Mouse (Mus musculus): ENCODE measurements around the gene Fbxw14. TPM values are rescaled to one million over a fixed set of nuclear protein-coding genes. Genes with fewer than 3 reads are reported as not detected.
"Not testable (repeated sequence)": the region's sequence is repeated elsewhere in the genome, so short reads cannot be mapped to it uniquely, and the experiment has no call there.

Fbxw14 gene
- not detected in 2 replicates for polyA plus RNA-seq (2015; fragmentation: Nextera tagmentation; extraction: Ambion mirVana)

DNA sequence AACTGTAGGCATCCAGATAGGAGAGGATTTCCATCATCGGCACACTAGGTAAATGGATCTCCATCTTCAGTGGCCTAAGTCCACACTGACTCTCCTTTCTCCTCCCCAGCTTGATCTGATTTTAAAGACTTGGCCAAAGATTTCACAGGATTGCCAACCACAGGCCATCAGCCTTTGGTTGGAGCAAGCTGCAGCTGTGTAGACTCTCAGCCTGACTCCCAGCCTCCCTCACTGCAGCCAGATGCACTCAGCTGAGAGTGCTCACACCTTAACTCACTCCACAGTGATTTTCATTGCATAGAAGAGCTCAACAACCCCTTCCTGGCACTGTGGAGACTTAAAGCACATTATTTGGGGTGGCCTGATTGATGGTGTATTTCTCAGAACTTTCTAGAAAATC lies at the start of gene Fbxw14:
TSS of gene Fbxw14 (minus strand) at position 101 of the 400 bp plus-strand sequence.
- not testable (repeated sequence) for H3K27me3 ChIP-seq (ENCODE audit: insufficient read depth, low read length); DNase-seq; H3K4me2 ChIP-seq (ENCODE audit: low read depth, low read length); H3K9ac ChIP-seq (replicated peaks); H3K36me3 ChIP-seq (replicated peaks; ENCODE audit: insufficient read depth, low read length); H3K4me1 ChIP-seq (ENCODE audit: insufficient read depth); H3K9me3 ChIP-seq (ENCODE audit: low read length); ATAC-seq; H3K27ac ChIP-seq (ENCODE audit: low read depth); H3K4me3 ChIP-seq (ENCODE audit: low read depth, low read length)
- WGBS (ENCODE audit: insufficient replicate concordance), result no CpG with 5 or more reads among the region's 1 CpGs

DNA sequence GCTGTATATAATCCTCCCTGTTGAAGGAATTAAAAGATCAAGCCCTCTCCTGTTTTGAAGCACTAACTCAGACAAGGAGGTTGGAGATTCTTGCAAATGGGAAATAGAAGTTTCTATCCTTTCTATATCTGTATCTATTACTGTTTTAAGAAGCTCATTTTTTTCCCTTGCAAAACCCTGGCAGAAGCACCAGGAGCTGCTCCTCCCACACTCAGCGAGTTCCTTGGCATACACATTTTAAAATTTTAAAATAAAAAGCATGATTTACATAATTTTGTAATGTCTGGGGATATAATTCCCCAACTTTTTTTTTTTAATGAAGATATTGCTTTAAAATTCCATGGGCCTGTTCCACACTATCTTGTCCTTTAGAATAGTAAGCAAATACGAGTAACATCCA lies 24.4 kb downstream of the Fbxw14 start:
- Histone ChIP-seq H3K27ac (ENCODE audit: low read depth) (no peak overlapping the region), H3K4me3 (ENCODE audit: low read depth, low read length) (no peak overlapping the region), H3K27me3 (ENCODE audit: insufficient read depth, low read length) (no peaks in the 10 kb centered on the region), H3K4me1 (ENCODE audit: insufficient read depth) (no peaks in the 10 kb centered on the region), H3K4me2 (ENCODE audit: low read depth, low read length) (no peak overlapping the region), H3K36me3 (replicated peaks; ENCODE audit: insufficient read depth, low read length) (no peaks in the 10 kb centered on the region), H3K9me3 (ENCODE audit: low read length) (peaks cover 4% of the 10 kb centered on the region), H3K9ac (replicated peaks) (no peak overlapping the region)
- ATAC-seq, result no peak
- DNase-seq, result no peak
- 58% methylated on average over 2 of the region's 2 CpGs for WGBS (ENCODE audit: insufficient replicate concordance)
- TF ChIP-seq CTCF (IDR thresholded peaks at IDR 0.05; ENCODE audit: low read depth) (no peak), EP300 (IDR thresholded peaks at IDR 0.05; ENCODE audit: low read depth) (no peak)

DNA sequence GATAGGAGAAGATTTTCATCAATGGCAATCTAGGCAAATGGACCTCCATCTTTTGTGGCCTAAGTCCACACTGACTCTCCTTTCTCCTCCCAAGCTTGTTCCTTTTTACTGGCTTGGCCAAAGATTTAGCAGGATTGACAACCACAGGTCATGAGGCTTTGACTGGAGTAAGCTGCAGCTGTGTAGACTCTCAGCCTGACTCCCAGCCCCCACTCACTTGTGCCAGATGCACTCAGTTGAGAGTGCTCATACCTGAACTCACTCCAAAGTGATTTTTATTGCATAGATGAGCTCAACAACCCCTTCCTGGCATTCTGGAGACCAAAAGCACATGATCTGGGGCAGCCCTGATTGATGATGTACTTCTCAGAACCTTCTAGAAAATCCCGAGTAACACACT lies 52.8 kb downstream of the Fbxw14 start, which contains the start of gene Fbxw20:
TSS of gene Fbxw20 (minus strand) at position 101 of the 400 bp plus-strand sequence.
- H3K4me3 ChIP-seq (ENCODE audit: low read depth, low read length), result no peak within 1 kb of the TSS
- no peak within 1 kb of the TSS for H3K9ac ChIP-seq (replicated peaks)
- ATAC-seq (no peak), DNase-seq (no peak)
- no peaks in the 10 kb centered on the region for H3K36me3 ChIP-seq (replicated peaks; ENCODE audit: insufficient read depth, low read length)
- H3K4me2 ChIP-seq (ENCODE audit: low read depth, low read length), result no peak within 1 kb of the TSS
- H3K9me3 ChIP-seq (ENCODE audit: low read length), result no peaks in the 10 kb centered on the region
- 82% methylated on average over 1 of the region's 1 CpGs for WGBS (ENCODE audit: insufficient replicate concordance)
- H3K27ac ChIP-seq (ENCODE audit: low read depth), result no peak within 1 kb of the TSS
- no peak for TF ChIP-seq CTCF (IDR thresholded peaks at IDR 0.05; ENCODE audit: low read depth)
- TF ChIP-seq EP300 (IDR thresholded peaks at IDR 0.05; ENCODE audit: low read depth), result no peak
- H3K27me3 ChIP-seq (ENCODE audit: insufficient read depth, low read length), result no peaks in the 10 kb centered on the region
- H3K4me1 ChIP-seq (ENCODE audit: insufficient read depth), result no peaks in the 10 kb centered on the region

Other genes with a start within 250 kb of the Fbxw14 start
- 34.1 and 35.0 TPM in 2 replicates for gene Shisa5, start 249.1 kb downstream of the Fbxw14 start, polyA plus RNA-seq (2015; fragmentation: Nextera tagmentation; extraction: Ambion mirVana)
- gene Trex1, start 227.9 kb downstream of the Fbxw14 start, polyA plus RNA-seq (2015; fragmentation: Nextera tagmentation; extraction: Ambion mirVana), result 13.3 and 14.3 TPM in 2 replicates
- gene Atrip, start 213.6 kb downstream of the Fbxw14 start, polyA plus RNA-seq (2015; fragmentation: Nextera tagmentation; extraction: Ambion mirVana), result 6.1 and 6.7 TPM in 2 replicates
- 8.9 and 9.1 TPM in 2 replicates for gene Ccdc51, start 205.2 kb downstream of the Fbxw14 start, polyA plus RNA-seq (2015; fragmentation: Nextera tagmentation; extraction: Ambion mirVana)
- 283 and 284 TPM in 2 replicates for gene Tma7, start 205.1 kb downstream of the Fbxw14 start, polyA plus RNA-seq (2015; fragmentation: Nextera tagmentation; extraction: Ambion mirVana)
- 1.9 and 2.2 TPM in 2 replicates for gene Plxnb1, start 192.3 kb downstream of the Fbxw14 start, polyA plus RNA-seq (2015; fragmentation: Nextera tagmentation; extraction: Ambion mirVana)
- gene Fbxw21, start 125.6 kb downstream of the Fbxw14 start, polyA plus RNA-seq (2015; fragmentation: Nextera tagmentation; extraction: Ambion mirVana), result not detected in 2 replicates
- not detected in 2 replicates for gene Fbxw13, start 91.7 kb downstream of the Fbxw14 start, polyA plus RNA-seq (2015; fragmentation: Nextera tagmentation; extraction: Ambion mirVana)
- gene Fbxw20, start 52.9 kb downstream of the Fbxw14 start, polyA plus RNA-seq (2015; fragmentation: Nextera tagmentation; extraction: Ambion mirVana), result not detected in 2 replicates
- gene Fbxw28, start 52.0 kb upstream of the Fbxw14 start, polyA plus RNA-seq (2015; fragmentation: Nextera tagmentation; extraction: Ambion mirVana), result not detected in 2 replicates
- not detected in 2 replicates for gene Fbxw22, start 116.6 kb upstream of the Fbxw14 start, polyA plus RNA-seq (2015; fragmentation: Nextera tagmentation; extraction: Ambion mirVana)
- gene Fbxw16, start 161.5 kb upstream of the Fbxw14 start, polyA plus RNA-seq (2015; fragmentation: Nextera tagmentation; extraction: Ambion mirVana), result not detected in 2 replicates
- not detected in 2 replicates for gene Fbxw19, start 208.2 kb upstream of the Fbxw14 start, polyA plus RNA-seq (2015; fragmentation: Nextera tagmentation; extraction: Ambion mirVana)